Mouse (Mus musculus): ENCODE data around the gene Nedd8.

Gene Nedd8

GRCm38 (mm10) chr14:55660636-55661035, 11.3 kb downstream of the Nedd8 start:
- no peak for DNase-seq (ENCODE audit: low read depth)

DNA sequence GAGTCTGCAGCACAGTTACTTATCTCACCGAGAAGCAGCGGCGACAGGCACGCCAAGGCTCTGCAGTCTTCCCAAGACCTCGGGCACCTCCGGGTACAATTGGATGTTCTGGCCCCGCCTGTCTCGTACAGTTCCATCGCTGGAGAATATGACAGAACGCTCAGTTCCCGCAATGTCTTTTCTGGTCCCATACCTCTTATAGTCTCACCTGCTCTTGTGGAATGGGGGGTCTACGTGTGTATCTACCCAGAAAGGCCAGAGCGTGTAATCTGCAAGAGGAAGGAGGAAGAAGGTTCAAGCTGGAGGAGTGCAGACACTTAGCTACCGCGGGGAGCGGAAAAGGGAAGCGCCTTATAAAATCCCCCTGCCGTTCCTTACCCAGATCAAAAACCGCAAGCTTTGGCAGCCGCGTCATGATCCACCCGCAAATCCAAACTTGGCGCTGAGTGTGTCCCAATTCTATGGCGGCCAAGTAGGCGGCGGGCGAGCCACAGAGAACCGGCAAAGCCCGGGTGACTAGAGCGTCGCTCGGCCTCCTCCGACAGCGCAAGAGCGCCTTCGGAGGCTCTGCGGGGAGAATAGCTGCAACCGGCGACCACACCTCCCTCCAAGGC, 11.9 kb downstream of the Nedd8 start, which contains the start of gene Mdp1:
Gene Mdp1 (minus strand): TSS at position 549 of the 614 bp plus-strand sequence.
- peak; percentile 78 for DNase-seq (ENCODE audit: low read depth)

DNA sequence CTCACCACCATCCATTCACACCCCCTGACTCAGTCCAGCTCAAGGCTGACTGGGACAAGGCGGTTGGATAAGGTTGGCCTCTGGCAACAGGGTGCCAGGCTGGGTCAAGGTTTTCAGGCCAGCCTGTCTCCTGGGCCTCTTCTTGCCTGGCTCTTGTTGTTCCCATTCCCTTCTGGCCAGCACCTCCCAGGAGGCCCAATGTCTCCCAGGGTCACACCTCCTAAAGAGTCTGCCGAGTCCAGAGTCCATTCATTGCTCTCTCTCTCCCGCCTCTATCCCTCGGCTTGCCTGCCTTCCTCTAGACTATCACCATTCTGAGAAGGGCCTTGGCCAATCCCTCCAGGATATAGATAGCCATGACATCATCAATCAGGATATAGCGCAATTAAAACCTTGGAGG, 13.9 kb downstream of the Nedd8 start:
- no peak for DNase-seq (ENCODE audit: low read depth)

GRCm38 (mm10) chr14:55656935-55657334, 15.0 kb downstream of the Nedd8 start:
- DNase-seq (ENCODE audit: low read depth), result no peak

- DNase-seq (ENCODE audit: low read depth), result no peak
Observed at GRCm38 (mm10) chr14:55651528-55651927, 20.4 kb downstream of the Nedd8 start.

DNA sequence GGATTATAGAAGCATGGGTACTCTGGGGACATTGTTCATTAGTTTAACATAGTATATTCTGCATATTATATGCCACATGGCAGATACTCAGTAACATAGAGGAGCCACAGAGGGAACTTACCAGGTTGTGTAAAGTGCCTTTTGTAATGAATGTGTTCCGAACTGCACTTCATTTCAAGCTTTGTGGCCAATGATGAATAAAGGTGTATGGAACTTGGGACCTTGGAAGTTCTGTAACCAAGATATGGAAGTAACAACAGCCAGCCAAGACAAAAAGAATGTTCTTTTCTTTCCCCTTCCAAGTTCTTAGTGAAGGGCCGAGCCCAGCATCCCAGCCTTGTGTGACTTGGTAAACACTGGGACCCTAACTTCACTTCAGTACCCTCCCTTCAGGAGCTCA, 22.0 kb downstream of the Nedd8 start, which contains the start of gene Tssk4:
Gene Tssk4 (plus strand): TSS at position 301 of the 400 bp plus-strand sequence.
- DNase-seq (ENCODE audit: low read depth), result no peak

- no peak for DNase-seq (ENCODE audit: low read depth)
Observed at GRCm38 (mm10) chr14:55644261-55644888, 27.5 kb downstream of the Nedd8 start.

DNA sequence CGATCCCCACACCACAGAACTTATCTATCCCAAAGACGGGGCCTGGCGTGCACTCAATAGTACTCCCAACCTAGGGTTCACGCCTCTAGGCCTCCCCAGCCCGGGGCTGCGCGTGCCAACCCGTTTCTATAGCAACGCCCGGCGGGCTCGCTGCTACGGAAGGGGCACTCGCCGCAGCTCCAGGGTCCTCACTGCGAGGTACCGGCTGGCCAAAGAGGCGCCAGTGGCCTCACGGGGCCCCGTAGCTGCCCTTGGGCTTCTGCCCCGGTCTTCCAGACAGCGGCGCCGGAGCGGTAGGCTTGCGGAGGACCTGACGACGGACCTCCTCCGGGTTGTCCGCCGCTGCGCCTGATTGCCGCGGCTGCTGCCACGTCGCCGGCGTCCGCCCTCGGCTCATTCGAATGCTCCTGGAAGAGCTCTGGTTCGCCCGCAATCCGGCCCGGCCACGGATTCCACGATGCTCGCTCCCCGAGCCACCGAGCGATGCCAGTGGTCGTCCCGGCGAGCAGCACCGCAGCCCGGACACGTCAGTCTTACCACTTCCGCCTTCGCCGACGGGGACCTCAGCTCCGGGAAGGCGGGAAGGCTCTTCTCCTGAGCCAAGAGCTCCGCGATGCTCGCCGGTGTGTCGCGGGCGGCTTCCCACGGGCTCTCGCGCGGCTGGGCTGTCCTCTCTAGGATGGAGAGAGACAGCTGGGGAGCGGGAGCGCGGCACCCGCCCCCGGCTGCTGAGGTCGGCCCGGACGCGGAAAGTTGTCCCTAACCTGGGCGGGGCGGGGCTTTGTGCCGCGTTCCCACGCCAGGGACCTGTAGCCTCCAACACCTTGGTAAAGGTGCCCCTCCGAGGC, 28.6 kb downstream of the Nedd8 start, which contains the start of gene Tm9sf1:
Gene Tm9sf1 (minus strand): TSS at position 747 of the 848 bp plus-strand sequence.
- DNase-seq (ENCODE audit: low read depth), result peak; percentile 69

DNA sequence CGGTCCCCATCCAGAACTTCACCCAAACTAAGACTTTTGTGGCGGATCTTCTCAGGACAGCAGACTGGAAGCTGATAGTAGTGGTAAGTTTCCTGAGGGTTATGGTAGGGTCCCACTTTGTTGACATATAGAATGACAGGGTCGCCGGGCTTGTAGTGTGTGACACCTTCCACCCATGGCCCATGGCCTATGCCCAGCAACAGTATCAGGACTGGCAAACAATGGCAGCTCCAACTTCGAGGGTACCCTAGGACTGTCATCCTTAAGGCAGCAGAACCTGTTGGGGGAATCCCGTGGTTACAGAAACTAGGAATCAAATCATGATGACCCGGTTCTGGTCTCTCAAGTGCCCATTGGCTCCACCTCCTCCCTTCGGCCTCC, 29.3 kb downstream of the Nedd8 start:
- DNase-seq (ENCODE audit: low read depth), result no peak

- DNase-seq (ENCODE audit: low read depth), result no peak
Observed at GRCm38 (mm10) chr14:55641291-55641690, 30.6 kb downstream of the Nedd8 start.

GRCm38 (mm10) chr14:55640816-55641215, 31.1 kb downstream of the Nedd8 start:
- DNase-seq (ENCODE audit: low read depth), result no peak

GRCm38 (mm10) chr14:55637795-55638194, 34.1 kb downstream of the Nedd8 start, which contains the start of gene Gm49378:
Gene Gm49378, minus strand, starts transcription at chr14:55637895.
- no peak for DNase-seq (ENCODE audit: low read depth)

GRCm38 (mm10) chr14:55635523-55636007, 36.4 kb downstream of the Nedd8 start, which contains the start of gene Ipo4:
Gene Ipo4, minus strand, starts transcription at chr14:55635957.
- peak; percentile 78 for DNase-seq (ENCODE audit: low read depth)

GRCm38 (mm10) chr14:55634874-55635522, 36.9 kb downstream of the Nedd8 start:
- DNase-seq (ENCODE audit: low read depth), result no peak

DNA sequence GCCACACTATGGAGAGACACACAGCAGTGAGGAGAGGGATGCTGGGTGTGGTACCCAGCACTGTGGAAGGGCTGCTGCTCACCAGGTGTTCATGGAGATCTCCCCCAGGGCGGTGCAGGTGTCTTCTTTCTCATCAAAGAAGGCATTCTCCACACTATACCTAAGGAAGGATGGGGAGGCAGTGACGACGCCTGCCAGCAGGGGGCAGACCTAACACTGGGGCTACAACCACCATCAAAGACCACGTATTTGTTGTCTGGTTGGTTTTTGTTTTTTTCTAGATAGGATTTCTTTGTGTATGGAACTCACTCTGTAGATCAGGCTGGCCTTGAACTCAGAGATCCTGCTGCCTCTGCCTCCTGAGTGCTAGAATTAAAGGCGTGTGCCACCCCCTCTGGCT, 42.6 kb downstream of the Nedd8 start:
- no peak for DNase-seq (ENCODE audit: low read depth)

DNA sequence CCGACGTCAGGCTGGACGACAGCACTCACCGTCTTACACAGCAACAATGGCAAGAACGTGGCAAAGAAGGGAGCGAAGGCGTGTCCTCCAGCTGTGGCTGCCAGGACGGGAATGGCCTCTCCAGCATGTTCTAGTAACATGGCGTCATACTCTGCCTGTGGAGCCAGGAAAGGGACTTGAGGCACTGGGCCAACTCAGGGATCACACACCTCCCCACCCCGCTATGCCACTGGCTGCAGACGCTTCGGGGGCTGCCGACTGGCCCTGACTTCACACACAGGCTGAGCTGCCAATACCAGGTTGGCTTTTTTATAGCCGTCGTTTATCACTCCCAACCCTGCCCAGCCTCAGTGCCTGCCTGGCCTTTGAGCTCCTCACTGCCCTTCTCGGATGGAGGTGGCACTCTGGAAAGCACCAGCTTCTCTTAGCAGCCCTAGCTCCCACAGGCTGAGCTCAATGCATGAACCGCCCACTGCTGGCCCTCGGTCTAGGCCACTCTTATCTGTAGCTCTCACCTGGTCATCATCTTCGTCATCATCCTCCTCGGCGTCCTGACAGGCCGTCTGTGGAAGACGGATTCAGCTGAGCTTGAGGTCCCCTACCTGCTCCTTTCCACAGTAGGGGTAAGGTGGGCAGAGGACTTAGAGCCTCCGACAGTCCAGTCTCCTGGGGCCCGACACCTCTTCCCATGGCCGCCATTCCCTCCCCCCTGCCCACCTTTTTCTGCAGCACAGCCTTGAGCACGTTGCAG, 43.7 kb downstream of the Nedd8 start:
- no peak for DNase-seq (ENCODE audit: low read depth)

GRCm38 (mm10) chr14:55618486-55619195, 53.3 kb downstream of the Nedd8 start:
- DNase-seq (ENCODE audit: low read depth), result peak; percentile 70

- no peak for DNase-seq (ENCODE audit: low read depth)
Observed at GRCm38 (mm10) chr14:55617822-55618221, 54.1 kb downstream of the Nedd8 start, which contains the start of gene Rec8. Gene Rec8, plus strand, starts transcription at chr14:55618037.

DNA sequence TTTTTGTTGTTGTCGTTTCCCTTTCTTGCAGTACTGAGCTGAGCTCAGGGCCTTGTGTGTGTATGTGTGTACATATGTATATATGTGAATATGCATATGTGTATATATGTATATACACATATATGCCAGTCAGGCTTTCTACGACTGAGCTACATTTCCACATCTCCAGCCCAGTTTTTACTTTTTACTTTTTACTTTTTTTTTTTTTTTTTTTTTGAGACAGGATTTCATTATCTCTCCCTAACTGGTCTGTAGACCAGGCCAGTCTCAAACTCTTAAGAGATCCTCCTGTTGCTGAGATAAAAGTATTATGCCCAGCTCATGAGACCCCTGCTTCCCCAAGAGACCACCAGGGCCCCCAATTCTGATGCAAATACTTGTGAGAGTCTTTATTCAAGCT, 55.1 kb downstream of the Nedd8 start:
- DNase-seq (ENCODE audit: low read depth), result no peak

GRCm38 (mm10) chr14:55615876-55616275, 56.0 kb downstream of the Nedd8 start:
- no peak for DNase-seq (ENCODE audit: low read depth)
